Mouse (Mus musculus) 3T3-L1 (cell line): Measurements from ENCODE around the gene Slfn1.
A peak's percentile ranks its signal among the peaks of the same experiment; 100 is the strongest.
"Not testable (repeated sequence)": the region's sequence is repeated elsewhere in the genome, so short reads cannot be mapped to it uniquely, and the experiment has no call there.

Source experiments
- DNase-seq: peaks from one replicate; pipeline ENCODE4 v3.0.0-alpha.2; 2015; ENCODE audit warnings: low read depth, low spot score

Slfn1 gene

GRCm38 (mm10) chr11:83116597-83117227 is at the start of gene Slfn1:
TSS of gene Slfn1 (plus strand) at chr11:83116849.
- no peak for DNase-seq

- no peak for DNase-seq
These were observed 48.5 kb upstream of the Slfn1 start for GRCm38 (mm10) chr11:83067982-83068694.

GRCm38 (mm10) chr11:83070321-83070970 is 46.2 kb upstream of the Slfn1 start:
- DNase-seq: no peak

- peak; percentile 54 for DNase-seq
These were observed 38.8 kb upstream of the Slfn1 start for GRCm38 (mm10) chr11:83077714-83078422.

GRCm38 (mm10) chr11:83078423-83079140 is 38.1 kb upstream of the Slfn1 start:
- no peak for DNase-seq

- DNase-seq: no peak
These were observed 37.0 kb upstream of the Slfn1 start for GRCm38 (mm10) chr11:83079487-83080199.

GRCm38 (mm10) chr11:83082741-83083473 is 33.7 kb upstream of the Slfn1 start:
- DNase-seq: no peak

- no peak for DNase-seq
These were observed 32.5 kb upstream of the Slfn1 start for GRCm38 (mm10) chr11:83084161-83084560.

GRCm38 (mm10) chr11:83084761-83085160 is 31.9 kb upstream of the Slfn1 start:
- DNase-seq: no peak

GRCm38 (mm10) chr11:83115138-83115537 is 1.5 kb upstream of the Slfn1 start:
- DNase-seq: peak; percentile 33

GRCm38 (mm10) chr11:83118056-83118455 is 1.4 kb downstream of the Slfn1 start:
- no peak for DNase-seq

- DNase-seq: no peak
These were observed 4.6 kb downstream of the Slfn1 start for GRCm38 (mm10) chr11:83121131-83121685.

GRCm38 (mm10) chr11:83123198-83123597 is 6.5 kb downstream of the Slfn1 start:
- no peak for DNase-seq

GRCm38 (mm10) chr11:83124906-83125305 is 8.3 kb downstream of the Slfn1 start:
- DNase-seq: peak; percentile 8

GRCm38 (mm10) chr11:83125633-83126032 is 9.0 kb downstream of the Slfn1 start:
- DNase-seq: not testable (repeated sequence)

- not testable (repeated sequence) for DNase-seq
These were observed 20.6 kb downstream of the Slfn1 start for GRCm38 (mm10) chr11:83137253-83137652.

- not testable (repeated sequence) for DNase-seq
These were observed 32.3 kb downstream of the Slfn1 start for GRCm38 (mm10) chr11:83148939-83149338.
